Mouse (Mus musculus): Measurements from ENCODE around the gene Tppp2.

The Tppp2 gene

GRCm38 (mm10) chr14:51942236-51942635, 24.0 kb downstream of the Tppp2 start:
- no peak for DNase-seq (ENCODE audit: extremely low read depth, low read depth, low spot score)

- no peak for DNase-seq (ENCODE audit: extremely low read depth, low read depth, low spot score)
Observed at GRCm38 (mm10) chr14:51943336-51943735, 25.1 kb downstream of the Tppp2 start.

- no peak for DNase-seq (ENCODE audit: extremely low read depth, low read depth, low spot score)
Observed at GRCm38 (mm10) chr14:51960316-51960715, 42.1 kb downstream of the Tppp2 start.

- no peak for DNase-seq (ENCODE audit: extremely low read depth, low read depth, low spot score)
Observed at GRCm38 (mm10) chr14:51967400-51967799, 49.2 kb downstream of the Tppp2 start.

All from fat pad, adult 2 months (tissue).